Mouse (Mus musculus): Measurements from ENCODE around the gene Mdp1. TPM values are rescaled to one million over a fixed set of nuclear protein-coding genes. Genes with fewer than 3 reads are reported as not detected.

The Mdp1 gene
- polyA plus RNA-seq, 1 experiment from 2014 or later: 70.4 TPM

DNA sequence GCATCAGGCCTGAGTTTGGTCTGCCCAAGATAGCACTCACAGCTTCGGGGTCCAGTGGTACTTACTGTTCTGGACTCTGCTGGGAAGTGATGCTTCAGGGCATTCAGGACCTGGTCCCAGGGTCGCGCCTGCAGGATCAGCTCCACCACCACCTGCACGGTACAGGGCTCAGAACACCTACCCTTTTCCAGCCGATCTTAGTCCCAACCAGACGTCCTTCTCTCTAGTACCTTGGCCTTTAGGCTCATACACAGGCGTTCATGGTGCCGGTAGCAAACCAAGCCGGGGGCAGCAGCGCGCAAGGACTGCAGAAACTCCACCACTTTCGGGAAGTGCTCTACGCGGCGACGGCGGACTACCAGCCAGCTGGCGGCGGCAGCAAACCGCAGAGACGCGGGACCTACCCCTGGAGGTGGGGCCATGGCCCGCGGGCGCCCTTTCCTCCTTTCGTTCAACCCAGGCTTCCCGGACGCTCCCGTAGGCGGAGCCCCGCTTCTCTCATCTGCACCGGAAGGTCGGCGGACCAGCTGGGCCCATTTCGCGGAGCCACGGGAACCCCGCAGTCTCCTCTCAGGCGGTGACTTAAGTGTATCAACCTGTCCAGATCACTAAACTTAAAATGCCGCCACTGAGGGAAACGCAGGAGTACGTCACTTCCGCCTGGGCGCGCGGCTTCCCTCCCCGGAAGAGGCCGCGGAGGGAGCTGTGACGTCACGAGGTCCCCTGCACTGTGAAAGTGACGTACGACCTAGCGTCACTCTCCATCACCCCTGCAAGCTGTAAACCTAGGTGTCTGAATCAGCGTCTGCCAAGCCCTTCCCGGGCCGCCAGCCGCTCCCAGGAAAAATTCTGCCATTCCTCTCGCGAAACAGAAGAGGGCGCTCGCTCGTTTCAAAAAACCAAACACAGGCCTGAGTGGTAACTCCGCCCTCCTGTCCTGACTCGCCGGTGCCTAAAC is 21.1 kb upstream of the Mdp1 start, which contains the start of gene Tinf2:
TSS of gene Tinf2 (minus strand) at position 661 of the 958 bp plus-strand sequence.
- ATAC-seq (ENCODE audit: low FRiP score): peak; percentile 99
- under 1% methylated on average over 66 of the region's 66 CpGs for WGBS
- H3K27ac ChIP-seq: peak within 1 kb of the TSS; percentile 78
- DNase-seq (ENCODE audit: low spot score): peak; percentile 99
- H3K4me3 ChIP-seq (replicated peaks; ENCODE audit: low read length): peak within 1 kb of the TSS; percentile 72
- H3K4me1 ChIP-seq (replicated peaks; ENCODE audit: control insufficient read depth, insufficient read depth, low read length): peaks cover 7% of the 10 kb centered on the region
- H3K9me3 ChIP-seq (ENCODE audit: control insufficient read depth, low read length): no peaks in the 10 kb centered on the region
- H3K27me3 ChIP-seq (ENCODE audit: control insufficient read depth, insufficient read depth, low read length): no peaks in the 10 kb centered on the region
- peak within 1 kb of the TSS; percentile 71 for H3K9ac ChIP-seq
- peaks cover 38% of the 10 kb centered on the region for H3K36me3 ChIP-seq (replicated peaks; ENCODE audit: control insufficient read depth, insufficient read depth)
- peak within 1 kb of the TSS; percentile 92 for H3K4me2 ChIP-seq (replicated peaks)

DNA sequence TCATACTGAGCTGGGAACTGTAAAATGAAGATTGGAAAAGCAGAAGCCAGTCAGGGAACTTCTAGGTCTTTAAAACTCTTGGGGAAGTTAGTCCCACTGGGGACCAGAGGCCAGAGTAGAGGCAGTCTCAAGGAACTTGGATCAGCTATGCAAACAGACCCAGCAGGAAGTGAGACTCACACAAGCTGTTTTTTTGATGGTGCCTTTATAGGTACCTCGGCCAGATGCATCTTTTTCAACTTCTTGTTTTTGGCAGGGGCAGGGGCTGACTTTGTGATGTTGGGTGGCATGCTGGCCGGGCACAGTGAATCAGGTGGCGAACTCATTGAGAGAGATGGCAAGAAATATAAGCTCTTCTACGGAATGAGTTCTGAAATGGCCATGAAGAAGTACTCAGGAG is 17.3 kb upstream of the Mdp1 start:
- Histone ChIP-seq H3K36me3 (replicated peaks; ENCODE audit: control insufficient read depth, insufficient read depth) (peaks cover 53% of the 10 kb centered on the region), H3K9ac (no peak overlapping the region), H3K4me1 (replicated peaks; ENCODE audit: control insufficient read depth, insufficient read depth, low read length) (peaks cover 12% of the 10 kb centered on the region), H3K9me3 (ENCODE audit: control insufficient read depth, low read length) (no peaks in the 10 kb centered on the region), H3K27me3 (ENCODE audit: control insufficient read depth, insufficient read depth, low read length) (no peaks in the 10 kb centered on the region), H3K4me3 (replicated peaks; ENCODE audit: low read length) (no peak overlapping the region), H3K4me2 (replicated peaks) (no peak overlapping the region), H3K27ac (no peak overlapping the region)
- WGBS: 84% methylated on average over 4 of the region's 4 CpGs
- no peak for ATAC-seq (ENCODE audit: low FRiP score)
- no peak for DNase-seq (ENCODE audit: low spot score)

DNA sequence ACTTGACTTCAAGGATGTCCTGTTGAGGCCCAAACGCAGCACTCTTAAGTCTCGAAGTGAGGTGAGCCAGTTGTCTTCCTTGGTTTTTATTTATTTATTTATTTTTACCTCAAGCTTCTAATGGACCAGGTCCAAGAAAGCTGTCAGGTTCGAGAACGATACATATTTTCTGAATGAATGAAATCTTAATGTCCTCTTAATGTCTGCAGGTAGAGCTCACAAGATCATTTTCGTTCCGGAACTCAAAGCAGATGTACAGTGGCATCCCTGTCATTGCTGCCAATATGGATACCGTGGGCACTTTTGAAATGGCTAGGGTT is 12.4 kb upstream of the Mdp1 start:
- WGBS: 86% methylated on average over 7 of the region's 7 CpGs
- H3K27me3 ChIP-seq (ENCODE audit: control insufficient read depth, insufficient read depth, low read length): no peaks in the 10 kb centered on the region
- peak overlapping the region; percentile 75 for H3K9ac ChIP-seq
- H3K36me3 ChIP-seq (replicated peaks; ENCODE audit: control insufficient read depth, insufficient read depth): peaks cover 36% of the 10 kb centered on the region
- peak overlapping the region; percentile 71 for H3K4me2 ChIP-seq (replicated peaks)
- no peak for DNase-seq (ENCODE audit: low spot score)
- peaks cover 20% of the 10 kb centered on the region for H3K4me1 ChIP-seq (replicated peaks; ENCODE audit: control insufficient read depth, insufficient read depth, low read length)
- ATAC-seq (ENCODE audit: low FRiP score): no peak
- 0 out of 2 replicates have a peak overlapping the region, but pooled peaks have one; percentile 92 for H3K27ac ChIP-seq
- no peaks in the 10 kb centered on the region for H3K9me3 ChIP-seq (ENCODE audit: control insufficient read depth, low read length)
- H3K4me3 ChIP-seq (replicated peaks; ENCODE audit: low read length): peak overlapping the region; percentile 78

DNA sequence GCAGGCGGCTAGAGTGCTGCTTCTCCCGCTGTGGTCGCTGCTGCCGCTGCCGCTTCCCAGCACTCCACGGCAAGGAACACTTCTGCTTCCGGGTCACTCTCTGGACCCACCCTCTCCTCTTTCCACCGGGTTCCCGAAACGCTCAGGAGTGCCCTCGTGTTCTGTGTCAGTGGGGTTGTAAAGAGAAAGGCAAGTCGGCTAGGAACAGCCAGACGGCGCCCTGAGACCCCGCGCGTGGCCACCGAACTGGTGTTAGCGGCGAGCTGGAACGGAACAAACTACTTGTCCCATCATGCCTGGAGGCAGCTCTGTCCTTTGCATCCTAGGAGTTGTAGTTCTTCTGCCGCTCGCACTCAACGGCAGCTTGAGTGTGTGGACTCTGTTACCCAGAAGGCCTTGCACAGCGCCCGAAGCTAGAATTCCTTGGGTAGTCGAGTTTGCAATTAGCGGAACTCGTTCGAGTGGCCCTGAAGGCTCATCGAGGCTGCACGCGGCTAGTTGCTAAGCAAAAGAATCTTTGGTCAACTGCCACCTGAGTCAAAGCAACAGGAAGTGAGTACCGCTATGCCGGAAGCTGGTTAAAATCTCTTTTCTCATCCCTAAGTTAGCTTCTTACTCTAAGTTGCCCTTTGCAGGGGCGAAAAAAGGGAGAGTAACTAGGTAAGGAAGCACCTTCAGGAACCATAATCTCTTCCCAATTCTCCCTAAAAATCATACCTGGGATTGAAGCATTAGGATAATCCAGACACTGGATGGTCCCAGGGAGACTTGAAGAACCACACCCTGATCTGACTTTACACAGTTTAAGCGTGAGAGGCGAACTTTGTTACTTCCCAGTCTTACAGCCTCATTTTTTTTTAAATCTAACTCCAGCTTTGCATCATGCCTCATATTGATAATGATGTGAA is 11.8 kb upstream of the Mdp1 start, which contains the start of the genes Gmpr2 and Nedd8:
TSS of gene Gmpr2 (plus strand) at position 109 of the 908 bp plus-strand sequence.
TSS of gene Nedd8 (minus strand) at position 292 of the 908 bp plus-strand sequence.
- DNase-seq (ENCODE audit: low spot score) (peak; percentile 91), ATAC-seq (ENCODE audit: low FRiP score) (peak; percentile 98)
- peaks cover 20% of the 10 kb centered on the region for H3K4me1 ChIP-seq (replicated peaks; ENCODE audit: control insufficient read depth, insufficient read depth, low read length)
- 2% methylated on average over 38 of the region's 38 CpGs for WGBS
- no peaks in the 10 kb centered on the region for H3K9me3 ChIP-seq (ENCODE audit: control insufficient read depth, low read length)
- peak within 1 kb of the TSS; percentile 78 for H3K4me3 ChIP-seq (replicated peaks; ENCODE audit: low read length)
- no peaks in the 10 kb centered on the region for H3K27me3 ChIP-seq (ENCODE audit: control insufficient read depth, insufficient read depth, low read length)
- peak within 1 kb of the TSS; percentile 92 for H3K27ac ChIP-seq
- H3K4me2 ChIP-seq (replicated peaks): peak within 1 kb of the TSS; percentile 71
- H3K36me3 ChIP-seq (replicated peaks; ENCODE audit: control insufficient read depth, insufficient read depth): peaks cover 30% of the 10 kb centered on the region
- H3K9ac ChIP-seq: peak within 1 kb of the TSS; percentile 75

DNA sequence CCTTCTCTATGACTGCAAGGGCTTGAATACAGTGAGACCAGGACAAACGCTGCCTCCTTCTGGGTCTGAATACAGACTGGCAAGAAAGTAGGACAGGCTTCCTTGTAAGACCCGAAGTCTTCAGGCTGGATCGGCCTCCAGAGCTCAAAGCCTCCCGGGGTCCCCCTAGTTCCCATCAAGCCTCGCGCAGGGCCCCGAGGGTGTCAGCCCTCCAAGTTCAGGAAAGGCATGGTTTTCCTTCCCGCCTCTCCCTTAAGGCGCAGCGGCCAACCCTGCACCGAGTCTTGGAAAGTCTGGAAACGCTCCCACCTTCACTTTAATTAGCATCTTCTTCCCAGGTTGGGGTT is 11.2 kb upstream of the Mdp1 start:
- ATAC-seq (ENCODE audit: low FRiP score): peak; percentile 65

DNA sequence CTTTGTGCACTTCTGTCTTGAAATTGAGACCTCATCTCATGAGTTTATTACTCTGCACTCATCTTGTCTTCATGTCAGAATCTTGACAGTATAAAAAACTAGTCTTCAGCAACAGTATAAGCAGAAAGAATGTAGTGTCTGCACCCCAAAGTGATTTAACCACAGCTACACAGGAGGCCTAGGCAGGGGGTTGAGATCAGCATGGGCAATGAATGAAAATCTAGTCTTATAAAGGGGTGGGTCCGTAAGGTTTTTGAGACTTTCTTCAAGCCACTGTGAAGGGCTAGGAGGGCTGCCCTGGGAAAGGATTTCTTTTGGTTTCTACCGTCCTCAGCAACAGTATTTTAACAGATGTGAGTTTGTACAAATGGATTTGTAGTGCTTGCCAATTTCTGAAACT is 328 bp upstream of the Mdp1 start:
- Histone ChIP-seq H3K9ac (no peak overlapping the region), H3K4me1 (replicated peaks; ENCODE audit: control insufficient read depth, insufficient read depth, low read length) (peaks cover 12% of the 10 kb centered on the region; the same call in 1 of the 2 replicates), H3K4me2 (replicated peaks) (peak overlapping the region; percentile 65), H3K4me3 (replicated peaks; ENCODE audit: low read length) (peak overlapping the region; percentile 73), H3K9me3 (ENCODE audit: control insufficient read depth, low read length) (no peaks in the 10 kb centered on the region), H3K27me3 (ENCODE audit: control insufficient read depth, insufficient read depth, low read length) (no peaks in the 10 kb centered on the region), H3K27ac (0 out of 2 replicates have a peak overlapping the region, but pooled peaks have one; percentile 88), H3K36me3 (replicated peaks; ENCODE audit: control insufficient read depth, insufficient read depth) (peaks cover 48% of the 10 kb centered on the region)
- DNase-seq (ENCODE audit: low spot score) (no peak), ATAC-seq (ENCODE audit: low FRiP score) (no peak)
- WGBS: 50% methylated on average over 2 of the region's 2 CpGs

More for the DNA sequence above, 11.2 kb upstream of the Mdp1 start:
- H3K4me1 ChIP-seq (replicated peaks; ENCODE audit: control insufficient read depth, insufficient read depth, low read length): peaks cover 20% of the 10 kb centered on the region
- peak overlapping the region; percentile 92 for H3K27ac ChIP-seq
- H3K27me3 ChIP-seq (ENCODE audit: control insufficient read depth, insufficient read depth, low read length): no peaks in the 10 kb centered on the region
- peak overlapping the region; percentile 78 for H3K4me3 ChIP-seq (replicated peaks; ENCODE audit: low read length)
- H3K9ac ChIP-seq: peak overlapping the region; percentile 75
- DNase-seq (ENCODE audit: low spot score): no peak
- no peaks in the 10 kb centered on the region for H3K9me3 ChIP-seq (ENCODE audit: control insufficient read depth, low read length)
- under 1% methylated on average over 12 of the region's 12 CpGs for WGBS
- peaks cover 27% of the 10 kb centered on the region for H3K36me3 ChIP-seq (replicated peaks; ENCODE audit: control insufficient read depth, insufficient read depth)
- peak overlapping the region; percentile 71 for H3K4me2 ChIP-seq (replicated peaks)

DNA sequence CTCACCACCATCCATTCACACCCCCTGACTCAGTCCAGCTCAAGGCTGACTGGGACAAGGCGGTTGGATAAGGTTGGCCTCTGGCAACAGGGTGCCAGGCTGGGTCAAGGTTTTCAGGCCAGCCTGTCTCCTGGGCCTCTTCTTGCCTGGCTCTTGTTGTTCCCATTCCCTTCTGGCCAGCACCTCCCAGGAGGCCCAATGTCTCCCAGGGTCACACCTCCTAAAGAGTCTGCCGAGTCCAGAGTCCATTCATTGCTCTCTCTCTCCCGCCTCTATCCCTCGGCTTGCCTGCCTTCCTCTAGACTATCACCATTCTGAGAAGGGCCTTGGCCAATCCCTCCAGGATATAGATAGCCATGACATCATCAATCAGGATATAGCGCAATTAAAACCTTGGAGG is 2.3 kb downstream of the Mdp1 start:
- peaks cover 12% of the 10 kb centered on the region; the same call in 1 of the 2 replicates for H3K4me1 ChIP-seq (replicated peaks; ENCODE audit: control insufficient read depth, insufficient read depth, low read length)
- no peaks in the 10 kb centered on the region for H3K9me3 ChIP-seq (ENCODE audit: control insufficient read depth, low read length)
- H3K4me3 ChIP-seq (replicated peaks; ENCODE audit: low read length): no peak overlapping the region
- ATAC-seq (ENCODE audit: low FRiP score): no peak
- H3K9ac ChIP-seq: no peak overlapping the region
- H3K4me2 ChIP-seq (replicated peaks): no peak overlapping the region
- H3K27me3 ChIP-seq (ENCODE audit: control insufficient read depth, insufficient read depth, low read length): no peaks in the 10 kb centered on the region
- H3K27ac ChIP-seq: no peak overlapping the region
- peaks cover 34% of the 10 kb centered on the region for H3K36me3 ChIP-seq (replicated peaks; ENCODE audit: control insufficient read depth, insufficient read depth)
- WGBS: 95% methylated on average over 5 of the region's 5 CpGs
- no peak for DNase-seq (ENCODE audit: low spot score)

DNA sequence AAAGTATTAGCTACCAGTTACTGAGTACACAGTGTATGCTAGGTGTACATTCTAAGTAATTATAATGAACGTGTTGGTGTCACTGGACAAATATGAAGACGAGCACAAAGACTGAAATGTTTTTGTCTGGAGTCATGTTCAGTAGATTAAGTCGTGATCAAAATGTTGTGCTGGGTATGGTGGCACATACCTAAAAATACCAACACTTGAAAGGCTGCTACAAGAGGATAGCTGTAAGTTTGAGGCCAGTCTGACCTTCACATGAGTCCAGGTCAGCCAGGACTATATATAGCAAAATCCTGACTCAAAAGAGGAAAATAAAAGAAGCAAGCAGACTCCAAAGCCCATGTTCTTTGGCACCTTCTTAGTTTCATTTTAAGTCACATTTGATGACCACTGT is 3.4 kb downstream of the Mdp1 start:
- 92% methylated on average over 3 of the region's 3 CpGs for WGBS
- H3K4me2 ChIP-seq (replicated peaks): no peak overlapping the region
- no peaks in the 10 kb centered on the region for H3K27me3 ChIP-seq (ENCODE audit: control insufficient read depth, insufficient read depth, low read length)
- H3K4me1 ChIP-seq (replicated peaks; ENCODE audit: control insufficient read depth, insufficient read depth, low read length): peaks cover 12% of the 10 kb centered on the region; the same call in 1 of the 2 replicates
- ATAC-seq (ENCODE audit: low FRiP score): no peak
- DNase-seq (ENCODE audit: low spot score): no peak
- H3K4me3 ChIP-seq (replicated peaks; ENCODE audit: low read length): no peak overlapping the region
- peaks cover 25% of the 10 kb centered on the region for H3K36me3 ChIP-seq (replicated peaks; ENCODE audit: control insufficient read depth, insufficient read depth)
- H3K9ac ChIP-seq: no peak overlapping the region
- H3K9me3 ChIP-seq (ENCODE audit: control insufficient read depth, low read length): no peaks in the 10 kb centered on the region
- H3K27ac ChIP-seq: no peak overlapping the region

DNA sequence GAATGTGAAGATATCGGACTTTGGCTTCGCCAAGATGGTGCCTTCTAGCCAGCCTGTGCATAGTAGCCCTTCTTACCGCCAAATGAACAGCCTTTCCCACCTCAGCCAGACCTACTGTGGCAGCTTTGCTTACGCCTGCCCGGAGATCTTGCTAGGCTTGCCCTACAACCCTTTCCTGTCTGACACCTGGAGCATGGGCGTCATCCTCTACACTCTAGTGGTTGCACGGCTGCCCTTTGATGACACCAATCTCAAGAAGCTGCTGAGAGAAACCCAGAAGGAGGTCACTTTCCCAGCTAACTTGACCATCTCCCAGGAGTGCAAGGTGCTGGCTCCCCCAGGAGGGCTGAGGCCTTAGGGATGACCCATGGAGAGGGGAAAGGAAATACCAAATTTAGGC is 8.8 kb downstream of the Mdp1 start:
- Histone ChIP-seq H3K4me3 (replicated peaks; ENCODE audit: low read length) (no peak overlapping the region), H3K4me1 (replicated peaks; ENCODE audit: control insufficient read depth, insufficient read depth, low read length) (no peaks in the 10 kb centered on the region), H3K9me3 (ENCODE audit: control insufficient read depth, low read length) (no peaks in the 10 kb centered on the region)

More for the DNA sequence above, 8.8 kb downstream of the Mdp1 start:
- Histone ChIP-seq H3K27ac (no peak overlapping the region), H3K9ac (no peak overlapping the region), H3K4me2 (replicated peaks) (no peak overlapping the region), H3K27me3 (ENCODE audit: control insufficient read depth, insufficient read depth, low read length) (no peaks in the 10 kb centered on the region), H3K36me3 (replicated peaks; ENCODE audit: control insufficient read depth, insufficient read depth) (no peaks in the 10 kb centered on the region; the same call in 1 of the 2 replicates)
- ATAC-seq (ENCODE audit: low FRiP score) (no peak), DNase-seq (ENCODE audit: low spot score) (no peak)
- WGBS: 90% methylated on average over 7 of the region's 7 CpGs

Data from hindbrain, embryonic 14.5 days (tissue).